Mouse (Mus musculus) kidney, postnatal 0 days (tissue): ENCODE measurements around the gene Tns3. TPM values are rescaled to one million over a fixed set of nuclear protein-coding genes. Genes with fewer than 3 reads are reported as not detected.

Experiments used
- ATAC-seq: fragments of 200-750 bp; cut with Nextera tagmentation; replicated peaks from 2 replicates; pipeline ENCODE4 v1.8.0; 2017; ENCODE audit warnings: low read depth, moderate number of reproducible peaks, moderate TSS enrichment, moderate library complexity; ENCODE audit not compliant: low FRiP score
- DNase-seq: peaks from one replicate; pipeline ENCODE4 v3.0.0-alpha.2; 2016; ENCODE audit warnings: low spot score
- H3K27ac ChIP-seq: fragments of 300-500 bp; sonication (generic); 2 replicates; pipeline ENCODE4 v1.5.1; 2014; ENCODE audit warnings: mild to moderate bottlenecking
- H3K27me3 ChIP-seq: fragments of 300-500 bp; sonication (generic); 2 replicates; pipeline ENCODE4 v1.6.1; 2014; ENCODE audit warnings: low read length, mixed read lengths; ENCODE audit not compliant: insufficient read depth
- H3K36me3 ChIP-seq: fragments of 300-500 bp; sonication (generic); 2 replicates; pipeline ENCODE4 v1.6.1; 2014; ENCODE audit warnings: low read length, mixed read lengths; ENCODE audit not compliant: insufficient read depth
- H3K4me1 ChIP-seq: fragments of 300-500 bp; sonication (generic); replicated peaks from 2 replicates; pipeline ENCODE4 v1.6.1; 2014; ENCODE audit warnings: antibody characterized with exemption, low read length, mixed read lengths; ENCODE audit not compliant: insufficient read depth
- H3K4me2 ChIP-seq: fragments of 300-500 bp; sonication (generic); 2 replicates; pipeline ENCODE4 v1.6.1; 2014; ENCODE audit warnings: mild to moderate bottlenecking, low read length, moderate library complexity, mixed read lengths
- H3K4me3 ChIP-seq: fragments of 300-500 bp; sonication (generic); replicated peaks from 2 replicates; pipeline ENCODE4 v1.5.1; 2014; ENCODE audit warnings: low read depth, low read length
- H3K9ac ChIP-seq: fragments of 300-500 bp; sonication (generic); 2 replicates; pipeline ENCODE4 v1.6.1; 2014; ENCODE audit warnings: low read depth, low read length
- H3K9me3 ChIP-seq: fragments of 300-500 bp; sonication (generic); replicated peaks from 2 replicates; pipeline ENCODE4 v1.6.1; 2016; ENCODE audit warnings: low read length, inconsistent platforms, mixed read lengths
- CTCF ChIP-seq: IDR thresholded peaks from 2 replicates; pipeline ENCODE4 v1.5.1; 2016; ENCODE audit warnings: antibody characterized with exemption, low read depth, mild to moderate bottlenecking, moderate library complexity
- WGBS: fragments of 180-500 bp; shearing (Covaris S2); extraction: QIAGEN DNeasy Blood & Tissue Kit; methylation state at CpG from one replicate; pipeline ENCODE4 v1.1.7; 2014; 5-methylcytosine and 5-hydroxymethylcytosine counted together
- polyA plus RNA-seq: library from polyadenylated mRNA; unstranded; fragments of >200 nt; fragmentation: Nextera tagmentation; extraction: Ambion mirVana; gene quantifications from 2 replicates; pipeline ENCODE4 v1.2.1, GENCODE M21; 2015

Gene Tns3
- polyA plus RNA-seq, 1 experiment from 2014 or later = 17.6 TPM

DNA sequence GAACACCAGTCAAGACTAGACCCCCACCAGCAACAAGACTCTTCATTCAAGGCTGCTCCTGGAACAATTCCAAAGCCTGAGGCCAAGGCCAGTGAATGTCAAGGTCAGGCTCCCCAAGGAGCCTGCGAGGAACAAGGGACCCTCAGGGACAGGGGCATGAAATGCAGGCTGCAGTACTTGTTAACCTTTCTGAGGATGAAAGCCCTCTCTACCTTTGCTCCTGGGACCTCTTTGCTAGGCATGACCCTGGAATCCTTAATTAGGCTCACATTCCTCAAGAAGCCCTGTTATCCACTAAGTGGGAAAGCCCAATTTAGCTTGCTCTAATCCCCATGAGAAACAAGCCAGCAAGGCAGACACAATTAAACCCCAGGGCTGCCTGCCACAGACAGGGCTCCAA is 79.4 kb downstream of the Tns3 start:
- DNase-seq = no peak
- no peak overlapping the region for H3K9ac ChIP-seq
- WGBS = 48% methylated on average over 1 of the region's 1 CpGs
- TF ChIP-seq CTCF = no peak
- no peak overlapping the region for H3K4me3 ChIP-seq
- H3K4me1 ChIP-seq = 0 out of 2 replicates have a peak, but pooled peaks cover 20% of the 10 kb centered on the region
- no peak overlapping the region; the same call in 1 of the 2 replicates for H3K27ac ChIP-seq
- no peak overlapping the region for H3K4me2 ChIP-seq
- H3K27me3 ChIP-seq = no peaks in the 10 kb centered on the region
- no peak for ATAC-seq
- 0 out of 2 replicates have a peak, but pooled peaks cover 3% of the 10 kb centered on the region for H3K36me3 ChIP-seq
- H3K9me3 ChIP-seq = no peaks in the 10 kb centered on the region

- no peaks in the 10 kb centered on the region for H3K9me3 ChIP-seq
- WGBS = 77% methylated on average over 2 of the region's 2 CpGs
- 0 out of 2 replicates have a peak, but pooled peaks cover 3% of the 10 kb centered on the region for H3K36me3 ChIP-seq
- no peak for ATAC-seq
- no peak overlapping the region; the same call in 1 of the 2 replicates for H3K27ac ChIP-seq
- no peak overlapping the region for H3K4me2 ChIP-seq
- H3K4me3 ChIP-seq = no peak overlapping the region
- no peak overlapping the region for H3K9ac ChIP-seq
- no peaks in the 10 kb centered on the region for H3K27me3 ChIP-seq
- no peak for TF ChIP-seq CTCF
- no peak for DNase-seq
- H3K4me1 ChIP-seq = 0 out of 2 replicates have a peak, but pooled peaks cover 18% of the 10 kb centered on the region
Measured at GRCm38 (mm10) chr11:8584307-8584706, 80.0 kb downstream of the Tns3 start.

DNA sequence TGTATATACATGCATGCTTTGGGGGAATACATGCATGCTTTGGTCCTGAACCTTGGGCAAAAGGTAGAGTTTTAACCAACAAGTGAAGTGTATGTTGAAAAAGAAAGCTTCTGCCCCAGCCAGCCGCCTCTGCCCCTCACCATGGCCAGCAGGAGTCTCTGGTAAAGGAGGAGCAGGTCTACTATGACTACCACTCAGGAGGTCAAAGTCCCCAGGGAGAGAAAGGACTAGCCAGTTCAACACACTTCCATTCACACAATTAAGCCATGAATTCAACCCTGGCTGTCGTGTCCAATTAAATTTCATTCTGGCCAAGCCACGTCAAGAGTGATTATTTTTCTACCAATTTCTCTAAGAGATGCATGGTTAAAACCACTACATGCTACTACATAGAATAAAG is 81.2 kb downstream of the Tns3 start:
- DNase-seq (no peak), ATAC-seq (no peak)
- TF ChIP-seq CTCF = no peak
- Histone ChIP-seq H3K27me3 (no peaks in the 10 kb centered on the region), H3K9ac (no peak overlapping the region), H3K36me3 (0 out of 2 replicates have a peak, but pooled peaks cover 3% of the 10 kb centered on the region), H3K4me3 (no peak overlapping the region), H3K9me3 (no peaks in the 10 kb centered on the region), H3K4me2 (no peak overlapping the region), H3K4me1 (0 out of 2 replicates have a peak, but pooled peaks cover 22% of the 10 kb centered on the region), H3K27ac (no peak overlapping the region)
- WGBS = 83% methylated on average over 3 of the region's 3 CpGs

GRCm38 (mm10) chr11:8582101-8582920 is 82.0 kb downstream of the Tns3 start:
- no peak for TF ChIP-seq CTCF
- 79% methylated on average over 10 of the region's 10 CpGs for WGBS
- ATAC-seq = no peak
- H3K4me2 ChIP-seq = no peak overlapping the region
- H3K27ac ChIP-seq = no peak overlapping the region
- H3K4me3 ChIP-seq = no peak overlapping the region
- DNase-seq = no peak
- 0 out of 2 replicates have a peak, but pooled peaks cover 22% of the 10 kb centered on the region for H3K4me1 ChIP-seq
- no peaks in the 10 kb centered on the region for H3K9me3 ChIP-seq
- no peak overlapping the region for H3K9ac ChIP-seq
- H3K27me3 ChIP-seq = no peaks in the 10 kb centered on the region
- no peaks in the 10 kb centered on the region for H3K36me3 ChIP-seq

GRCm38 (mm10) chr11:8579789-8580188 is 84.5 kb downstream of the Tns3 start:
- Histone ChIP-seq H3K4me3 (no peak overlapping the region), H3K27me3 (no peaks in the 10 kb centered on the region), H3K9me3 (no peaks in the 10 kb centered on the region), H3K27ac (peak overlapping the region; percentile 65), H3K4me1 (peaks cover 36% of the 10 kb centered on the region; the same call in 1 of the 2 replicates), H3K4me2 (no peak overlapping the region), H3K9ac (no peak overlapping the region), H3K36me3 (no peaks in the 10 kb centered on the region)
- ATAC-seq = 0 out of 2 replicates have a peak, but pooled peaks have one; percentile 18
- WGBS = 43% methylated on average over 5 of the region's 5 CpGs
- peak; percentile 30; the same call in 1 of the 2 replicates for TF ChIP-seq CTCF
- peak; percentile 56 for DNase-seq

DNA sequence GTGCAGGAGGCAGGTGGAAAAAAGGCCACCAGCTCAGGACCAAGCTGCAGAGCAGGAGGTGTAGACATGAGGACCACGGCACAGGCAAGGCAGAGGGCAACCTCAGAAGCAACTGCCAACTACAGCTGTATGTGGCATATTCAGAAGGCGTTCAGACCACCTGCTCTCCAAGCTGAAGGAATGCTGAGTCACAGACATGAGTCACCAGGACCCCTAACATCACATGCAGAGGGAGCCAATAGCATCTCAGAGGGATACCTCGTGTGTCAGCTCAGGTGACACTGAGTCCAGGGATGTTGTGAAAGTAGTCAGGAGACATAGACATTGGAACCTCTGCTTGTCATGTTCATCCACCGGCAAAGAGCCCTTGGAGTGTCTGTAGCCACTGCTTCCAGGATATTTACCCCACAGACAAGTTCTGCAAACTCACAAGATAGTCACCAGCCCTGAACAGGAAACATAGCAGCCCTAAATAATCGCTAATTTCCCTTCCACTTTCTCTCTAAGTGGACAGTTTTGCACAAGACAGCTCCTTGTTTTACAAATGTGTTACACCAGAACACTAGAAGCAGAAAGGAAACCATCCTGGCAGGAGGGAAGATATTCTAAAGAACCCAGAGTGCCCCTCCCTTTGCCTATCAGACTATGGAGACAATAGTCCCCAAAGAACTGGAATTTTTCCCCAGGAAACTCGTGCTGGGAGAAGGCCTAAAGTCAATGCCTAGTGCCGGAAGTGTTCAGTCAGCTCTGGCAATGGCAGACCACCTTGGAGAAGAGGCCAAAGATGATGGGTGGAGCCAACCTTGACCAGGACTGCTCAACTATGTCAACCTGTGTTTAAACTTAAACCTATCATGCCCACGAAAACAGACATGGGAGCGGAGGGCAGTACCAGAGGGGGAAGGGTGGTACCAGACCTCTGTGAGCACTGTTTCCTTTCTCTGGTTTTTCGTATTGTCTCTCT is 88.8 kb downstream of the Tns3 start:
- H3K27ac ChIP-seq = peak overlapping the region; percentile 39; the same call in 1 of the 2 replicates
- WGBS = 65% methylated on average over 10 of the region's 10 CpGs
- ATAC-seq = peak; percentile 83

More for the DNA sequence above, 88.8 kb downstream of the Tns3 start:
- no peak overlapping the region for H3K9ac ChIP-seq
- H3K9me3 ChIP-seq = no peaks in the 10 kb centered on the region
- no peaks in the 10 kb centered on the region for H3K36me3 ChIP-seq
- no peaks in the 10 kb centered on the region for H3K27me3 ChIP-seq
- peaks cover 51% of the 10 kb centered on the region for H3K4me1 ChIP-seq
- no peak for DNase-seq
- no peak for TF ChIP-seq CTCF
- no peak overlapping the region for H3K4me2 ChIP-seq
- no peak overlapping the region for H3K4me3 ChIP-seq
